Mouse (Mus musculus) limb, embryonic 14.5 days (tissue): ENCODE results near the gene Gm5148. TPM values are rescaled to one million over a fixed set of nuclear protein-coding genes. Genes with fewer than 3 reads are reported as not detected.

Experiments used
- ATAC-seq: fragments of 200-750 bp; cut with Nextera tagmentation; 2 replicates; pipeline ENCODE4 v1.8.0; 2017; ENCODE audit warnings: low read depth, moderate number of reproducible peaks, moderate TSS enrichment; ENCODE audit not compliant: low FRiP score
- DNase-seq: peaks from one replicate; pipeline ENCODE4 v3.0.0-alpha.2; 2015; ENCODE audit warnings: low spot score
- H3K27ac ChIP-seq: fragments of 300-500 bp; sonication (generic); replicated peaks from 2 replicates; pipeline ENCODE4 v1.5.1; 2014; ENCODE audit warnings: low read depth, mild to moderate bottlenecking, low read length, moderate library complexity, mixed read lengths
- H3K27me3 ChIP-seq: fragments of 300-500 bp; sonication (generic); 2 replicates; pipeline ENCODE4 v1.6.1; 2014; ENCODE audit warnings: low read length, mixed read lengths; ENCODE audit not compliant: control insufficient read depth, insufficient read depth
- H3K36me3 ChIP-seq: fragments of 300-500 bp; sonication (generic); 2 replicates; pipeline ENCODE4 v1.6.1; 2014; ENCODE audit warnings: mild to moderate bottlenecking, low read length, moderate library complexity, mixed read lengths; ENCODE audit not compliant: control insufficient read depth, insufficient read depth
- H3K4me1 ChIP-seq: fragments of 300-500 bp; sonication (generic); 2 replicates; pipeline ENCODE4 v1.6.1; 2014; ENCODE audit warnings: antibody characterized with exemption, low read length, mixed read lengths; ENCODE audit not compliant: control insufficient read depth, insufficient read depth
- H3K4me2 ChIP-seq: fragments of 300-500 bp; sonication (generic); replicated peaks from 2 replicates; pipeline ENCODE4 v1.6.1; 2014; ENCODE audit warnings: low read depth, mild to moderate bottlenecking, low read length, moderate library complexity; ENCODE audit not compliant: severe bottlenecking
- H3K4me3 ChIP-seq: fragments of 300-500 bp; sonication (generic); replicated peaks from 2 replicates; pipeline ENCODE4 v1.5.1; 2014; ENCODE audit warnings: low read length
- H3K9ac ChIP-seq: fragments of 300-500 bp; sonication (generic); 2 replicates; pipeline ENCODE4 v1.6.1; 2014; ENCODE audit warnings: mild to moderate bottlenecking, low read depth, low read length, moderate library complexity; ENCODE audit not compliant: severe bottlenecking
- H3K9me3 ChIP-seq: fragments of 300-500 bp; sonication (generic); 2 replicates; pipeline ENCODE4 v1.6.1; 2016; ENCODE audit warnings: low read length; ENCODE audit not compliant: control insufficient read depth
- POLR2A ChIP-seq: fragments of 200-500 bp; IDR thresholded peaks from 2 replicates; pipeline ENCODE4 v1.8.0; 2012; ENCODE audit warnings: inconsistent platforms, mild to moderate bottlenecking, moderate library complexity, borderline replicate concordance; ENCODE audit not compliant: insufficient read depth, insufficient read length; ENCODE audit errors: extremely low read depth
- WGBS: fragments of 180-500 bp; shearing (Covaris S2); extraction: QIAGEN DNeasy Blood & Tissue Kit; methylation state at CpG from one replicate; pipeline ENCODE4 v1.1.7; 2014; 5-methylcytosine and 5-hydroxymethylcytosine counted together
- polyA plus RNA-seq, 2 experiments: library from polyadenylated mRNA; depleted of rRNA in 1 of 2; stranded (reverse) in 1 of 2; unstranded in 1 of 2; fragments of >200 nt; fragmentation: Nextera tagmentation in 1 of 2; extraction: Ambion mirVana in 1 of 2; gene quantifications; 2 replicates each; pipeline versions ENCODE4 v1.2.1 to v1.2.3; 2012 to 2014

The Gm5148 gene
- polyA plus RNA-seq, 2 experiments, result 6.3 to 8.1 TPM

GRCm38 (mm10) chr3:37705436-37705835, 18.9 kb downstream of the Gm5148 start:
- 25% methylated on average over 6 of the region's 6 CpGs for WGBS
- TF ChIP-seq POLR2A, result no peak
- DNase-seq (no peak), ATAC-seq (no peak)
- no peak overlapping the region for H3K27ac ChIP-seq
- H3K36me3 ChIP-seq, result no peaks in the 10 kb centered on the region; the same call in 1 of the 2 replicates
- H3K4me3 ChIP-seq, result no peak overlapping the region
- no peak overlapping the region for H3K4me2 ChIP-seq
- peaks cover 4% of the 10 kb centered on the region; the same call in 1 of the 2 replicates for H3K4me1 ChIP-seq
- no peak overlapping the region for H3K9ac ChIP-seq
- no peaks in the 10 kb centered on the region for H3K27me3 ChIP-seq
- peaks cover 6% of the 10 kb centered on the region; the same call in 1 of the 2 replicates for H3K9me3 ChIP-seq

GRCm38 (mm10) chr3:37704701-37705279, 19.5 kb downstream of the Gm5148 start:
- Histone ChIP-seq H3K27ac (no peak overlapping the region), H3K9ac (no peak overlapping the region), H3K27me3 (no peaks in the 10 kb centered on the region), H3K36me3 (no peaks in the 10 kb centered on the region; the same call in 1 of the 2 replicates), H3K4me1 (peaks cover 4% of the 10 kb centered on the region; the same call in 1 of the 2 replicates), H3K4me2 (no peak overlapping the region), H3K4me3 (no peak overlapping the region), H3K9me3 (peaks cover 3% of the 10 kb centered on the region; the same call in 1 of the 2 replicates)
- DNase-seq (no peak), ATAC-seq (no peak)
- whole genome bisulfite sequencing, result 63% methylated on average over 14 of the region's 14 CpGs
- no peak for TF ChIP-seq POLR2A

DNA sequence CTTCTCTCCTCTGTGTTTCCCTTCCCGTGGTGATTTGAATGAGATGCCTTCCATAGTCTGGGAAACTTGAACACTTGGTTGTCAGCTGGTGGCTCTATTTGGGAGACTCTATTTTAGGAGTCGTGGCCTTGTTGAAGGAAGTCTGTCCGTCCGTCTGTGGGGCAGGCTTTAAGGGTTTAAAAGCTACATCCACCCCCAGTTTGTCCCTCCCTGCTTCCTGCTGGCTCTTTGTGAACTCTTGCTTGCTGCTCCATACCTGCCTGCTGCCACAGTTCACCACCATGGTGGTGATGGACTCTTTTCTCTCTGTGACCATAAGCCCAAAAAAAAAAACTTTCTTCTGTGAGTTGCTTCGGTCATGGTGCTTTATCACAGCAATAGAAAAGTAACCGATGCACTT, 21.2 kb downstream of the Gm5148 start:
- ATAC-seq, result no peak
- H3K36me3 ChIP-seq, result no peaks in the 10 kb centered on the region; the same call in 1 of the 2 replicates
- TF ChIP-seq POLR2A, result no peak
- 87% methylated on average over 6 of the region's 6 CpGs for WGBS
- H3K4me3 ChIP-seq, result no peak overlapping the region
- H3K27me3 ChIP-seq, result no peaks in the 10 kb centered on the region
- H3K9me3 ChIP-seq, result peaks cover 3% of the 10 kb centered on the region; the same call in 1 of the 2 replicates
- peaks cover 4% of the 10 kb centered on the region; the same call in 1 of the 2 replicates for H3K4me1 ChIP-seq
- H3K27ac ChIP-seq, result no peak overlapping the region
- DNase-seq, result no peak
- no peak overlapping the region for H3K9ac ChIP-seq
- H3K4me2 ChIP-seq, result no peak overlapping the region

GRCm38 (mm10) chr3:37693552-37693951, 30.7 kb downstream of the Gm5148 start:
- Histone ChIP-seq H3K9me3 (no peaks in the 10 kb centered on the region), H3K9ac (no peak overlapping the region), H3K27me3 (no peaks in the 10 kb centered on the region), H3K4me3 (no peak overlapping the region), H3K36me3 (no peaks in the 10 kb centered on the region), H3K4me1 (no peaks in the 10 kb centered on the region), H3K4me2 (no peak overlapping the region), H3K27ac (no peak overlapping the region)
- ATAC-seq (no peak), DNase-seq (no peak)
- no peak for TF ChIP-seq POLR2A
- WGBS, result 78% methylated on average over 8 of the region's 8 CpGs

GRCm38 (mm10) chr3:37692945-37693344, 31.3 kb downstream of the Gm5148 start:
- Histone ChIP-seq H3K4me3 (no peak overlapping the region), H3K4me1 (no peaks in the 10 kb centered on the region), H3K4me2 (no peak overlapping the region), H3K9me3 (no peaks in the 10 kb centered on the region), H3K27ac (no peak overlapping the region), H3K27me3 (no peaks in the 10 kb centered on the region), H3K36me3 (no peaks in the 10 kb centered on the region), H3K9ac (no peak overlapping the region)
- 82% methylated on average over 4 of the region's 4 CpGs for WGBS
- ATAC-seq (no peak), DNase-seq (no peak)
- no peak for TF ChIP-seq POLR2A
